Comparison of ENCODE assay signal across 19 mouse cellular contexts in the genomic region with DNA sequence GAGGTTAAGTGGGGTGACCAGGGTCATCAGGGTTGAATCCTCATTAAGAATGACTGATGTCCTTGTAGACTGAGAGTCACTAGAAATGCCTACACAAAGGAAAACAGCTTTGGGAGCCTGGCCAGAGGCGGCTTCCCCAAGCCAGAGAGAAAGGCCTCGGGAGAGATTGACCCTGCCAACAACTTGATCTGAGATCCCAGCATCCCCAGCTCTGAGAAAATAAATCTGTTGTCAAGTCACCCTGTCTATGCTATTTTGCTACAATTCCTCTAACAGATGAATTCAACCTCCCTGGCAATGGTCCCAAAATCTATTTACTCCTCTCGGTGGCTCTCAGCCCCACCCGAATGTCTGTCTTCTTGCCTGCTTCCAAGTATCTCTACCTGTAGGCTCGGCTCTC.
DNase-seq lines count a peak whose midpoint lies in the region; ATAC-seq and TF ChIP-seq lines count a peak whose summit lies in the region.
"Had no signal": no experiment of that assay in that cellular context is flagged by ENCODE, and none has a peak within 500 bp of the region (broad histone marks: within the 10 kb centered on the region; RNA-seq: fewer than 3 reads in every experiment).

No protein-coding gene starts in this region.

- no peak for TF ChIP-seq EP300 in heart, adult 2 months (IDR thresholded peaks at IDR 0.05; ENCODE audit: insufficient read depth, low read depth, low read length)

- H3K36me3 ChIP-seq in heart, adult 2 months (ENCODE audit: control insufficient read depth, insufficient read depth, low read length): no peaks in the 10 kb centered on the region
- H3K36me3 ChIP-seq: hindbrain, embryonic 10.5 days; limb, embryonic 12.5 days; liver, embryonic 15.5 days; midbrain, embryonic 15.5 days; neural tube, embryonic 12.5 days; stomach, embryonic 15.5 days had no signal

- H3K4me1 ChIP-seq in heart, adult 2 months (ENCODE audit: control insufficient read depth, insufficient read depth, low read length): no peaks in the 10 kb centered on the region
- H3K4me1 ChIP-seq: hindbrain, embryonic 10.5 days; limb, embryonic 12.5 days; liver, embryonic 15.5 days; midbrain, embryonic 15.5 days; neural tube, embryonic 12.5 days; stomach, embryonic 15.5 days had no signal

- intact Hi-C loops in heart, adult 2 months (cut with DNase I): no loop called here

- 57% methylated on average over 5 of the region's 5 CpGs for WGBS in heart, adult 2 months

- H3K79me2 ChIP-seq in heart, adult 2 months (replicated peaks; ENCODE audit: control insufficient read depth, insufficient read depth, low read length): no peaks in the 10 kb centered on the region

- H3K27me3 ChIP-seq in heart, adult 2 months (ENCODE audit: control insufficient read depth, insufficient read depth, low read length): no peaks in the 10 kb centered on the region
- H3K27me3 ChIP-seq: limb, embryonic 12.5 days; liver, embryonic 15.5 days; midbrain, embryonic 15.5 days; neural tube, embryonic 12.5 days; stomach, embryonic 15.5 days had no signal

- no peak for TF ChIP-seq CTCF in heart, adult 2 months (IDR thresholded peaks at IDR 0.05)

- DNase-seq in heart, adult 2 months: peak; percentile 9 to 28
- DNase-seq in heart, adult 8-10 months (ENCODE audit: low spot score): no peak
- DNase-seq in kidney, postnatal 14 days: peak; percentile 50
- no peak for DNase-seq in kidney, adult 11 months
- DNase-seq in adrenal gland, adult 2 months: peak; percentile 80
- peak; percentile 37 for DNase-seq in embryo, embryonic 10.5 days (ENCODE audit: low spot score)
- DNase-seq: gastrocnemius, postnatal 14 days; layer of hippocampus, postnatal 36 days had no signal

- no peak for ATAC-seq in inflammation-experienced regulatory T-cells, adult 6 months
- ATAC-seq: CD4-positive, CD25-positive, alpha-beta regulatory T cell, adult 4 months; forebrain, embryonic 16.5 days; midbrain, embryonic 15.5 days had no signal

- no peak overlapping the region for H3K27ac ChIP-seq in heart, adult 2 months
- H3K27ac ChIP-seq: hindbrain, embryonic 10.5 days; limb, embryonic 12.5 days; liver, embryonic 15.5 days; macrophage; midbrain, embryonic 15.5 days; neural tube, embryonic 12.5 days; stomach, embryonic 15.5 days had no signal

- TF ChIP-seq POLR2A in heart, adult 2 months (IDR thresholded peaks at IDR 0.05; ENCODE audit: insufficient read depth, low read depth, low read length): no peak

- no peak overlapping the region for H3K4me3 ChIP-seq in heart, adult 2 months
- H3K4me3 ChIP-seq: erythroblast, embryonic 14.5 days; hindbrain, embryonic 10.5 days; limb, embryonic 12.5 days; liver, embryonic 15.5 days; midbrain, embryonic 15.5 days; neural tube, embryonic 12.5 days; stomach, embryonic 15.5 days had no signal

- no peak overlapping the region for H3K9ac ChIP-seq in heart, adult 2 months (ENCODE audit: low read depth, low read length)
- H3K9ac ChIP-seq: limb, embryonic 12.5 days; liver, embryonic 15.5 days; midbrain, embryonic 15.5 days; neural tube, embryonic 12.5 days; stomach, embryonic 15.5 days had no signal

Comparison
In these comparisons a context has a peak if more than half of its experiments do, and no peak if none do; other contexts are left out.
1. DNase-seq: peak in heart, adult 2 months (2 of 2), kidney, postnatal 14 days (single experiment), adrenal gland, adult 2 months (single experiment) and embryo, embryonic 10.5 days (single experiment); none in heart, adult 8-10 months (single experiment) and kidney, adult 11 months (single experiment).